Mouse (Mus musculus) midbrain, embryonic 11.5 days (tissue): ENCODE results near the gene Olfr54. TPM values are rescaled to one million over a fixed set of nuclear protein-coding genes. Genes with fewer than 3 reads are reported as not detected.
"Not testable (repeated sequence)": the region's sequence is repeated elsewhere in the genome, so short reads cannot be mapped to it uniquely, and the experiment has no call there.

ENCODE experiments used
- ATAC-seq: fragments of 200-750 bp; cut with Nextera tagmentation; 2 replicates; pipeline ENCODE4 v1.8.0; 2017; ENCODE audit warnings: moderate TSS enrichment, moderate library complexity; ENCODE audit not compliant: low FRiP score
- DNase-seq: peaks from one replicate; pipeline ENCODE4 v3.0.0; 2015; ENCODE audit warnings: low spot score; ENCODE audit errors: missing footprints
- H3K27ac ChIP-seq: fragments of 300-500 bp; sonication (generic); 2 replicates; pipeline ENCODE4 v1.5.1; 2014; ENCODE audit warnings: low read depth, low read length
- H3K27me3 ChIP-seq: fragments of 300-500 bp; sonication (generic); 2 replicates; pipeline ENCODE4 v1.6.1; 2014; ENCODE audit warnings: mild to moderate bottlenecking, low read length, moderate library complexity, mixed read lengths; ENCODE audit not compliant: control insufficient read depth, insufficient read depth
- H3K36me3 ChIP-seq: fragments of 300-500 bp; sonication (generic); 2 replicates; pipeline ENCODE4 v1.6.1; 2014; ENCODE audit warnings: mild to moderate bottlenecking, low read length, moderate library complexity, mixed read lengths; ENCODE audit not compliant: control insufficient read depth, insufficient read depth
- H3K4me1 ChIP-seq: fragments of 300-500 bp; sonication (generic); 2 replicates; pipeline ENCODE4 v1.6.1; 2014; ENCODE audit warnings: low read length; ENCODE audit not compliant: control insufficient read depth, insufficient read depth
- H3K4me2 ChIP-seq: fragments of 300-500 bp; sonication (generic); 2 replicates; pipeline ENCODE4 v1.6.1; 2014; ENCODE audit warnings: mild to moderate bottlenecking, moderate library complexity
- H3K4me3 ChIP-seq: fragments of 300-500 bp; sonication (generic); 2 replicates; pipeline ENCODE4 v1.5.1; 2014; ENCODE audit warnings: low read depth, low read length
- H3K9ac ChIP-seq: fragments of 300-500 bp; sonication (generic); 2 replicates; pipeline ENCODE4 v1.6.1; 2014; ENCODE audit warnings: low read length
- H3K9me3 ChIP-seq: fragments of 300-500 bp; sonication (generic); 2 replicates; pipeline ENCODE4 v1.6.1; 2016; ENCODE audit warnings: low read length; ENCODE audit not compliant: control insufficient read depth
- whole genome bisulfite sequencing: fragments of 180-500 bp; shearing (Covaris S2); extraction: QIAGEN DNeasy Blood & Tissue Kit; methylation state at CpG from one replicate; pipeline ENCODE4 v1.1.7; 2014; 5-methylcytosine and 5-hydroxymethylcytosine counted together
- polyA plus RNA-seq: library from polyadenylated mRNA; unstranded; fragments of >200 nt; fragmentation: Nextera tagmentation; extraction: Ambion mirVana; gene quantifications from 2 replicates; pipeline ENCODE4 v1.2.1, GENCODE M21; 2014

The Olfr54 gene
- not detected in 2 replicates for polyA plus RNA-seq

- Histone ChIP-seq H3K27ac (no peak within 1 kb of the TSS), H3K27me3 (no peaks in the 10 kb centered on the region), H3K36me3 (no peaks in the 10 kb centered on the region), H3K4me1 (no peaks in the 10 kb centered on the region), H3K9ac (no peak within 1 kb of the TSS), H3K4me2 (no peak within 1 kb of the TSS), H3K4me3 (no peak within 1 kb of the TSS), H3K9me3 (no peaks in the 10 kb centered on the region)
- ATAC-seq = no peak
- DNase-seq = no peak
- 65% methylated on average over 1 of the region's 1 CpGs for WGBS
These were observed at the start of gene Olfr54 for GRCm38 (mm10) chr11:51013936-51014335. Olfr54 (plus strand) TSS chr11:51014236.

- no peak overlapping the region for H3K9ac ChIP-seq
- H3K4me3 ChIP-seq = no peak overlapping the region
- H3K27me3 ChIP-seq = no peaks in the 10 kb centered on the region; the same call in 1 of the 2 replicates
- H3K9me3 ChIP-seq = no peaks in the 10 kb centered on the region
- no peaks in the 10 kb centered on the region for H3K36me3 ChIP-seq
- DNase-seq (no peak), ATAC-seq (no peak)
- no peak overlapping the region for H3K4me2 ChIP-seq
- 83% methylated on average over 2 of the region's 2 CpGs for WGBS
- no peaks in the 10 kb centered on the region for H3K4me1 ChIP-seq
- H3K27ac ChIP-seq = no peak overlapping the region
These were observed 49.1 kb upstream of the Olfr54 start for GRCm38 (mm10) chr11:50964886-50965285.

GRCm38 (mm10) chr11:50966230-50966629 lies 47.8 kb upstream of the Olfr54 start, which contains the start of gene Olfr1378:
Olfr1378 (plus strand) TSS chr11:50966530.
- no peaks in the 10 kb centered on the region for H3K9me3 ChIP-seq
- H3K27me3 ChIP-seq = no peaks in the 10 kb centered on the region; the same call in 1 of the 2 replicates
- H3K4me2 ChIP-seq = no peak within 1 kb of the TSS
- no peak within 1 kb of the TSS for H3K4me3 ChIP-seq
- DNase-seq = no peak
- no peak within 1 kb of the TSS for H3K27ac ChIP-seq
- no peaks in the 10 kb centered on the region for H3K36me3 ChIP-seq
- 86% methylated on average over 11 of the region's 11 CpGs for WGBS
- H3K9ac ChIP-seq = no peak within 1 kb of the TSS
- H3K4me1 ChIP-seq = no peaks in the 10 kb centered on the region
- no peak for ATAC-seq

- Histone ChIP-seq H3K9ac (no peak overlapping the region), H3K27me3 (no peaks in the 10 kb centered on the region), H3K4me1 (no peaks in the 10 kb centered on the region), H3K4me3 (no peak overlapping the region), H3K36me3 (no peaks in the 10 kb centered on the region), H3K27ac (no peak overlapping the region), H3K4me2 (no peak overlapping the region), H3K9me3 (no peaks in the 10 kb centered on the region)
- 71% methylated on average over 4 of the region's 4 CpGs for WGBS
- ATAC-seq (no peak), DNase-seq (no peak)
These were observed 36.8 kb upstream of the Olfr54 start for GRCm38 (mm10) chr11:50977216-50977615.

GRCm38 (mm10) chr11:50981667-50982066 lies 32.4 kb upstream of the Olfr54 start, which contains the start of gene Olfr1377:
Olfr1377 (plus strand) TSS chr11:50981967.
- Histone ChIP-seq H3K9me3 (no peaks in the 10 kb centered on the region), H3K4me3 (no peak within 1 kb of the TSS), H3K9ac (no peak within 1 kb of the TSS), H3K27me3 (no peaks in the 10 kb centered on the region), H3K27ac (no peak within 1 kb of the TSS), H3K4me2 (no peak within 1 kb of the TSS), H3K36me3 (no peaks in the 10 kb centered on the region), H3K4me1 (no peaks in the 10 kb centered on the region)
- ATAC-seq = no peak
- DNase-seq = no peak
- 67% methylated on average over 5 of the region's 5 CpGs for WGBS

- H3K27me3 ChIP-seq = no peaks in the 10 kb centered on the region
These were observed 10.7 kb upstream of the Olfr54 start, which contains the start of gene Olfr51 for GRCm38 (mm10) chr11:51003296-51003695. Olfr51 (plus strand) TSS chr11:51003596.

GRCm38 (mm10) chr11:51011821-51012220 lies 2.2 kb upstream of the Olfr54 start:
- ATAC-seq (no peak), DNase-seq (no peak)
- H3K9me3 ChIP-seq = no peaks in the 10 kb centered on the region
- no peaks in the 10 kb centered on the region for H3K4me1 ChIP-seq
- no peaks in the 10 kb centered on the region for H3K27me3 ChIP-seq
- no peak overlapping the region for H3K27ac ChIP-seq
- H3K4me3 ChIP-seq = no peak overlapping the region
- H3K36me3 ChIP-seq = no peaks in the 10 kb centered on the region
- 86% methylated on average over 5 of the region's 5 CpGs for WGBS
- H3K9ac ChIP-seq = no peak overlapping the region
- H3K4me2 ChIP-seq = no peak overlapping the region

More at GRCm38 (mm10) chr11:51003296-51003695, 10.7 kb upstream of the Olfr54 start, which contains the start of gene Olfr51:
- no peaks in the 10 kb centered on the region for H3K4me1 ChIP-seq
- no peaks in the 10 kb centered on the region for H3K36me3 ChIP-seq
- WGBS = 82% methylated on average over 5 of the region's 5 CpGs
- H3K4me3 ChIP-seq = no peak within 1 kb of the TSS
- no peak within 1 kb of the TSS for H3K27ac ChIP-seq
- H3K9me3 ChIP-seq = no peaks in the 10 kb centered on the region
- ATAC-seq (no peak), DNase-seq (no peak)
- no peak within 1 kb of the TSS for H3K4me2 ChIP-seq
- no peak within 1 kb of the TSS for H3K9ac ChIP-seq

GRCm38 (mm10) chr11:51016341-51016740 lies 2.3 kb downstream of the Olfr54 start:
- H3K27ac ChIP-seq = no peak overlapping the region
- ATAC-seq (no peak), DNase-seq (no peak)
- H3K27me3 ChIP-seq = no peaks in the 10 kb centered on the region
- no peaks in the 10 kb centered on the region for H3K36me3 ChIP-seq
- H3K9me3 ChIP-seq = no peaks in the 10 kb centered on the region
- H3K9ac ChIP-seq = no peak overlapping the region
- no peak overlapping the region for H3K4me2 ChIP-seq
- WGBS = 61% methylated on average over 2 of the region's 2 CpGs
- no peak overlapping the region for H3K4me3 ChIP-seq
- H3K4me1 ChIP-seq = no peaks in the 10 kb centered on the region

- H3K4me3 ChIP-seq, H3K36me3 ChIP-seq, H3K9me3 ChIP-seq, H3K9ac ChIP-seq, H3K27ac ChIP-seq, ATAC-seq, DNase-seq, H3K27me3 ChIP-seq, H3K4me1 ChIP-seq, H3K4me2 ChIP-seq: not testable (repeated sequence)
- WGBS = 80% methylated on average over 11 of the region's 11 CpGs
These were observed 12.8 kb downstream of the Olfr54 start for GRCm38 (mm10) chr11:51026811-51027210.
